Comparison of ENCODE assay signal across 8 mouse cellular contexts in genomic region chr13:23738677-23739068, GRCm38 (mm10). TPM values are rescaled to one million over a fixed set of nuclear protein-coding genes. Genes with fewer than 3 reads are reported as not detected.
A peak's percentile ranks its signal among the peaks of the same experiment; 100 is the strongest.
DNase-seq lines count a peak whose midpoint lies in the region; ATAC-seq lines count a peak whose summit lies in the region.

TSS of gene Hist1h1c (plus strand) at chr13:23738808.

- peak; percentile 93 for ATAC-seq in hindbrain, embryonic 14.5 days (ENCODE audit: low FRiP score)

- peak within 1 kb of the TSS; percentile 63 for H3K9ac ChIP-seq in hindbrain, embryonic 14.5 days

- H3K27me3 ChIP-seq in hindbrain, embryonic 14.5 days (ENCODE audit: control insufficient read depth, insufficient read depth, low read length): no peaks in the 10 kb centered on the region

- H3K27ac ChIP-seq in hindbrain, embryonic 14.5 days: peak within 1 kb of the TSS; percentile 80

- H3K4me3 ChIP-seq in hindbrain, embryonic 14.5 days (replicated peaks; ENCODE audit: low read length): peak within 1 kb of the TSS; percentile 48

- under 1% methylated on average over 28 of the region's 38 CpGs for WGBS in hindbrain, embryonic 14.5 days

- peak; percentile 94 for DNase-seq in R1 (ENCODE audit: low read depth, low spot score)
- DNase-seq in cerebellum, postnatal 36 days: peak; percentile 75 to 77
- peak; percentile 85 to 94 for DNase-seq in frontal cortex, postnatal 36 days (ENCODE audit: low spot score in 2 of 2)
- peak; percentile 88 for DNase-seq in hindbrain, embryonic 14.5 days (ENCODE audit: low spot score)
- peak; percentile 83 to 84 for DNase-seq in layer of hippocampus, postnatal 36 days
- DNase-seq in lung, postnatal 36 days: peak; percentile 95
- DNase-seq in retina, embryonic 14.5 days (ENCODE audit: low spot score): peak; percentile 95
- DNase-seq in thymus, postnatal 36 days: peak; percentile 94 to 97

- peaks cover 12% of the 10 kb centered on the region; the same call in 1 of the 2 replicates for H3K4me1 ChIP-seq in hindbrain, embryonic 14.5 days (replicated peaks; ENCODE audit: control insufficient read depth, insufficient read depth, low read length)

- no peaks in the 10 kb centered on the region for H3K9me3 ChIP-seq in hindbrain, embryonic 14.5 days (ENCODE audit: control insufficient read depth, low read length)

- H3K36me3 ChIP-seq in hindbrain, embryonic 14.5 days (replicated peaks; ENCODE audit: control insufficient read depth, insufficient read depth): no peaks in the 10 kb centered on the region

- peak within 1 kb of the TSS; percentile 97 for H3K4me2 ChIP-seq in hindbrain, embryonic 14.5 days (replicated peaks)

RNA-seq across cellular contexts. Expression of gene Hist1h1c, which starts in this region (rescaled TPM):
- 7.2 and 8.3 TPM in 2 replicates for polyA plus RNA-seq in hindbrain, embryonic 14.5 days (2014; fragmentation: Nextera tagmentation; extraction: Ambion mirVana)
- total RNA-seq in layer of hippocampus, postnatal 36 days (2021): 10 to 100 TPM; 52.8 to 55.3 TPM

Comparison
In these comparisons a context has a peak if more than half of its experiments do, and no peak if none do; other contexts are left out.
1. Peak in every context shown above with its lines: DNase-seq, ATAC-seq, H3K4me3 ChIP-seq and H3K27ac ChIP-seq.